Mouse (Mus musculus): ENCODE data around the gene Dusp28.

Dusp28 gene

DNA sequence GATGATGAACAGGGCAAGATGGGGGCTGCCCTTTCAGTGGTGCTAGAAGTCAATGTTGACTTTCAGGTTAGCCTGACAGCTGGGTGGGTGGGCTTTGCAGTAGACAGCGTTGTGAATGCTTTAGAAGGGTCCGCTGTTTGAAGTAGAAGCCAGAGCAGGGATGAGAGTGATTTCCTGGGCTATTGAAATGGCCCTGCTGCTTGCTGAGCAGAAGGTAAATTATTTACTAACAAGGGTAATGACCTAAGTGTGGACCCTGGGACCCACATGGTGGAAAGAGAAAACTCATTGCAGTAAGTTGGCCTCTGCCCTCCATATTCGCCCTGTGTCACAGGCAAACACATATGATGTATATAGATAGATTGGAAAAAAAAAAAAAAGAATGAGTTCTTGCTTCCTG, 29.7 kb downstream of the Dusp28 start:
- no peak for DNase-seq (ENCODE audit: extremely low read depth, low read depth)

DNA sequence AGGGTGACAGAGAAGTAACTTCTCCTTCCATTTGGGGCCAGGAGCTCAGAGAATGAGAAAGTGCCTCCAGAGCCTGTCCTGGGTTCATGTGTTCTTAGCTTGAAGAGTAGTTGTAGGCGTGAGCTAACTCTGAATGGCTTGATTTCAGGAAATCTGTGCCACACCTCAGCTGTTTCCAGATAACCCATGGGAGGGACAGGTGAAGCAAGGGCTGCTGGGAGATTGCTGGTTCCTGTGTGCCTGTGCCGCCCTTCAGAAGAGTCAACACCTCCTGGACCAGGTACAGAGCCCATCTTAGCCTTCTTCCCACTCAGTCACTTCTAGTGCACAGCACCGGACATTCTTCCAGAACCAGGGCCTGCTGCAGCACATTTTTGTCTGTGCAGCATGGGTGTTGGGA, 31.0 kb downstream of the Dusp28 start:
- no peak for DNase-seq (ENCODE audit: extremely low read depth, low read depth)

DNA sequence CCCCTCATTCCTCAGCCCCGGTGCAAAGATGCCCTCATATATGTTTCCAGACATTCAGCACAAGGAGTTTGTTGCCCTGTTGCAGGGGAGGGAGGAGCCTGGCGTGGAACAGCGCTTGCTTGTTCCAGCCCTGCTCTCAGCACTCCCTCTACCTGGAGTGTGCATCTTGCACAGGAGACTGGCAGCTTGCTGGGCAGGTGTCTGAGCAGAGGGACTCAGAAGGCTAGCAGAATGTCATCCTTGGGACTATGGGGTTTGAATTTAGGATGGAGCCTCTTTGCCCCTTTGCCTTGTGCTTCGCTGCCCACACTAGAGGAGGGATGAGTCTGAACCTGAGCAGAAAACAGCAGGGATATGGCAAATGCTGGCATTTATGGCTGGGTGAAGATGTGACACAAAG, 33.0 kb downstream of the Dusp28 start:
- DNase-seq (ENCODE audit: extremely low read depth, low read depth): no peak

- no peak for DNase-seq (ENCODE audit: extremely low read depth, low read depth)
These were observed 36.6 kb downstream of the Dusp28 start for GRCm38 (mm10) chr1:92943219-92943989.

DNA sequence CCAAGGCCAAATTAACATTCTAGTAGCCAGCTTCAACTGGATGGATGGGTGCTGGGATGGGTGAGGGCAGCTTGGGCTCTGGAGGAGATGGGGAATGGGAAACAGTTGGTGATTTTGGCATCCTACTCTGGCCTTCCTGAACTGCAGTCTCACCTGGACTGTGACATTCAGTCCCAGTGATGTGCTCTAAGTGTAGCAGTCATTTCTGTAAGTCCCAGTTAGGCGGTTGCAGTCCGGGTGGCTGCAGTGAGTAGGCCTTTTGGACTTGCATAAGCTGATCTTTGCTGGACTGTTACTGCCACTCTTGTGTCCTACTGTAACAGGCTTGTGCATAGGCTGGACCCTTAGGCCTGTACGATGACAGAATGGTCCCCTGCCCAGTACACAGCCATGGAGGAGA, 41.2 kb downstream of the Dusp28 start:
- no peak for DNase-seq (ENCODE audit: extremely low read depth, low read depth)

DNA sequence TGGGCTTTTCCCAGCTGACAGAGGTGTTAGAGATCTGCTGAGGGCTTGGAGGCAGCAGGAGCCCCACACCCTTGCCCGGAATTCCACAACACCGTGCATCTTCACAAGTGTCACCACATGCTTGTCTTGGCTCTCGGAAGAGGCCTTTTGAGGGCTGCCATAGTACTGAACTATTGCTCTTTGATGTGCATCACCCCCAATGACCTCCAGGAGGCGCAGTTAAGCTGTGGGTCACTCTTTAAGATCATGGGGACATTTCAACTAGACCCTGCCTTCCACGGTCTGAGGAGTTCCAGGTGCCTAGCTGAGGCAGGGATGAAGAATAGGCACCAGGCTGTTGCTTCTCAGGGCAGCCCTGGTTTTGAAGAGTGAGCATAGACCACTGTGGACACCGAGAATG, 42.6 kb downstream of the Dusp28 start:
- DNase-seq (ENCODE audit: extremely low read depth, low read depth): no peak

- no peak for DNase-seq (ENCODE audit: extremely low read depth, low read depth)
These were observed 43.8 kb downstream of the Dusp28 start, which contains the start of gene Gpr35 for GRCm38 (mm10) chr1:92950607-92951006. Gene Gpr35, plus strand, starts transcription at chr1:92950865.

DNA sequence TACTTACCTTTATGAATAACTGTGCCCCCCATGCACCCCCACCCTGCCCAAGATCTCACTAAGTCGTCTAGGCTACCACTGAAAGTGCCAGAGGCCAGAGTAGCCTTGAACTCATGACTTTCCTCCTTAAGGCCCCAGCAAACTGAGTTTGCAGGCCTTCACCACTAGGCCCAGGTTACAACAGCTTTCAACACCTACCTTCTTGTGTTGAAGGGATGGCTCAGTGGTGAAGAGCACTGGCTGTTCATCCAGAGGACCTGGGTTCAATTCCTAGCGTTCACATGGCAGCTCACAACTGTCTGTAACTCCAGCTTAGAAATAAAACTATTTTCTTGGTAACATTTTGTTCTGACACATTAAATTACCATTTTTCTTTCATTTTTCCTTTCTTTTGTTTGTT, 46.9 kb downstream of the Dusp28 start:
- DNase-seq (ENCODE audit: extremely low read depth, low read depth): no peak

DNA sequence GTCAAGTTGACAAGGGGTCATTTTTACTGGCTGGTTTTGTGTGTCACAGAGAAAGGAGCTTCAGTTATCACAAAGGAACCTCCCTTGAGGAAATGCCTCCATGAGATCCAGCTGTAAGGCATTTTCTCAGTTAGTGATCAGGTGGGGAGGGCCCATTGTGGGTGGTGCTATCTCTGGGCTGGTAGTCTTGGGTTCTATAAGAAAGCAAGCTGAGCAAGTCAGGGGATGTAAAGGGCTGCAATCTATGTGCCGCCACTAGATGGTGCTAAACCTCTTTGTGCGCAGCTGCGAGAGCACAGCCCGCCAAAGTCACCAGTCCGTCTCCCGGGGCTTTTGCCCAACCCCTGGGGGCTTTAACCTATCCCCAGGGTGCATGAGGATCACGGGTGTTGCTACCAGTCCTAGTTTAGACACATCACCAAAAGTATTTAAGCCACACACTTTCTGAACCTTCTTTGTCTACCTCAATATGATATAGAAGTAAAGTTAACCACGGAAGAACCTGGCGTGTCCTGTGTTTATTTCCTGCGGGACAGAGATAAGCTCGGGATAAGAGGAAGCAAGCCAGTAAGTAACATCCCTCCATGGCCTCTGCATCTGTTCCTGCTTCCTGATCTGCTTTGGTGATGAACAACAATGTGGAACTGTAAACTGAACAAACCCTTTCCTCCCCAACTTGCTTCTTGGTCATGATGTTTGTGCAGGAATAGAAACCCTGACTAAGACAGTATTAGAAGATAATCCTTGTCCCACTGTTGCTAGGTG, 50.0 kb downstream of the Dusp28 start:
- peak; percentile 47 for DNase-seq (ENCODE audit: extremely low read depth, low read depth)
